Mouse (Mus musculus): ENCODE results near the gene Zfp691. TPM values are rescaled to one million over a fixed set of nuclear protein-coding genes. Genes with fewer than 3 reads are reported as not detected.
A peak's percentile ranks its signal among the peaks of the same experiment; 100 is the strongest.

Zfp691 gene
- 3.4 and 7.7 TPM in 2 replicates for total RNA-seq (2017)

GRCm38 (mm10) chr4:119173851-119174453, at the start of gene Zfp691:
Zfp691 (minus strand) TSS chr4:119174195.
- ATAC-seq (replicated peaks in 1 of 2; ENCODE audit: insufficient read depth in 1 of 2, low FRiP score in 2 of 2, low TSS enrichment in 1 of 2, low read depth in 1 of 2, poor library complexity in 2 of 2, severe bottlenecking in 2 of 2) = peak; percentile 99

DNA sequence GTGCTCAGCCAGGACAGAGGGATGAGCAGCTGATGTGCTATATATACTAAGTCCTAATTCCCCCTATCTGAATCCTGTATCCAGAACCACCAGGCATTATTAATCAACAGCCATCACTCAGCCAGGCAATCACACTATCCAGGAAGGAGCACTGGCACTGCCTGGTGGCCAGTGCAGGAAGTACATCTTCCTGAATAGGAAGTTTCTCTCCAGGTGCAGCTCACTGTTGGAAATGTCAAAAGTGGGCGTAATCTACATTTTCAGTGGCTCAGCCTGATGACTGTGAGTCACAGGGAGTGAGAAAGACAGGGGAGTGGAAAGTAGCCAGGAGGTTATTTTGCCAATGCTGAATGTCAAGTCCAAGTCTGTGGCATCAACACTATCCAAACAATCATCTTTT, 49.7 kb upstream of the Zfp691 start:
- ATAC-seq (replicated peaks in 1 of 2; ENCODE audit: insufficient read depth in 1 of 2, low FRiP score in 2 of 2, low TSS enrichment in 1 of 2, low read depth in 1 of 2, poor library complexity in 2 of 2, severe bottlenecking in 2 of 2) = peak; percentile 64 to 73

DNA sequence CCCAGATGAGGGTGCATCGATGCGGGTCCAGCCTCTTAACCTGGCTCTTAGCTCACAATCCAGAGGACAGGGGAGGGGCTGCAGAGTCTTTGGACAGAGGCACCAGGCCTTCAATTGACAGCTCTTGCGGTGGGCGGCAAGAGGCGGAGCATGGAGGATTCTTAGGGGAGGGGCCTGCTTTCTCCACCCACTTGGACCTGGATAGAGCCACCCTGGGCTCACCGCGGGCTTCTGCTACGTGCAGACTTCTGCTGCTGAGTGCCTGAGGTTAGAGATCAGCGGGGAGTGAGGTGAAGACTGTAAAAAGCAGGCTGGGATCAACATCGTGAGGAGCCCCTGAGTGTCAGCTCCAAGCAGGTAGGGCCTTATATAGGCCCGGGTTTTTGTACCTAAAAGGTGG, 44.2 kb upstream of the Zfp691 start, which contains the start of gene Tmem269:
Gene Tmem269, minus strand, starts transcription at position 49 of the 400 bp plus-strand sequence.
- no peak; a peak in 1 of 4 replicates for ATAC-seq (replicated peaks in 1 of 2; ENCODE audit: insufficient read depth in 1 of 2, low FRiP score in 2 of 2, low TSS enrichment in 1 of 2, low read depth in 1 of 2, poor library complexity in 2 of 2, severe bottlenecking in 2 of 2)

- ATAC-seq (replicated peaks in 1 of 2; ENCODE audit: insufficient read depth in 1 of 2, low FRiP score in 2 of 2, low TSS enrichment in 1 of 2, low read depth in 1 of 2, poor library complexity in 2 of 2, severe bottlenecking in 2 of 2) = no peak
Measured at GRCm38 (mm10) chr4:119216667-119217066, 42.7 kb upstream of the Zfp691 start.

GRCm38 (mm10) chr4:119204672-119205071, 30.7 kb upstream of the Zfp691 start:
- ATAC-seq (replicated peaks in 1 of 2; ENCODE audit: insufficient read depth in 1 of 2, low FRiP score in 2 of 2, low TSS enrichment in 1 of 2, low read depth in 1 of 2, poor library complexity in 2 of 2, severe bottlenecking in 2 of 2) = peak; percentile 71 to 76

DNA sequence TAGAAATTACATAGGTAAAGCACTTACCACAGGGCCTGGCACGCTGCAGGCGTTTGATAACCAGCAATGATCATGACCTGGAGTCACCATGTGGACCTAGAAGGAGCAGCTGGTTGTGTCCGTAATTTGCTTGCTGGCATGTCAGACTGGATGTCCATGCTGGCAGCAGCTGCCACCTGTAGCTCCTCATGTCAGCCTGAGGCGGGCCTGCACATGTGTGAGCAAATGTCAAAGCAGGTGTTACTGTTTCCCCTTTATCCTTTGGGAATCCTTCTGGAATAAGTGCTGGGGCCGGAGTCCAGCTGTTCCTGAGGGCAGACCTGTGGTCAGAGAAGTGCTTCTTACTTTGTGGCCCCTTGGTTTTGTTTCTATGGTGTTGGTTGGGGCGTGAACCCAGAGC, 24.1 kb upstream of the Zfp691 start:
- no peak for ATAC-seq (replicated peaks in 1 of 2; ENCODE audit: insufficient read depth in 1 of 2, low FRiP score in 2 of 2, low TSS enrichment in 1 of 2, low read depth in 1 of 2, poor library complexity in 2 of 2, severe bottlenecking in 2 of 2)

GRCm38 (mm10) chr4:119195582-119196320, 21.8 kb upstream of the Zfp691 start:
- ATAC-seq (replicated peaks in 1 of 2; ENCODE audit: insufficient read depth in 1 of 2, low FRiP score in 2 of 2, low TSS enrichment in 1 of 2, low read depth in 1 of 2, poor library complexity in 2 of 2, severe bottlenecking in 2 of 2) = peak in 1 of 2 experiments; percentile 11; a peak in 1 of 4 replicates

- peak; percentile 71 to 85 for ATAC-seq (replicated peaks in 1 of 2; ENCODE audit: insufficient read depth in 1 of 2, low FRiP score in 2 of 2, low TSS enrichment in 1 of 2, low read depth in 1 of 2, poor library complexity in 2 of 2, severe bottlenecking in 2 of 2)
Measured at GRCm38 (mm10) chr4:119194909-119195581, 21.1 kb upstream of the Zfp691 start, which contains the start of gene Svbp. Svbp (plus strand) TSS chr4:119195306.

GRCm38 (mm10) chr4:119192757-119193156, 18.8 kb upstream of the Zfp691 start:
- ATAC-seq (replicated peaks in 1 of 2; ENCODE audit: insufficient read depth in 1 of 2, low FRiP score in 2 of 2, low TSS enrichment in 1 of 2, low read depth in 1 of 2, poor library complexity in 2 of 2, severe bottlenecking in 2 of 2) = no peak

GRCm38 (mm10) chr4:119191273-119191672, 17.3 kb upstream of the Zfp691 start:
- no peak for ATAC-seq (replicated peaks in 1 of 2; ENCODE audit: insufficient read depth in 1 of 2, low FRiP score in 2 of 2, low TSS enrichment in 1 of 2, low read depth in 1 of 2, poor library complexity in 2 of 2, severe bottlenecking in 2 of 2)

DNA sequence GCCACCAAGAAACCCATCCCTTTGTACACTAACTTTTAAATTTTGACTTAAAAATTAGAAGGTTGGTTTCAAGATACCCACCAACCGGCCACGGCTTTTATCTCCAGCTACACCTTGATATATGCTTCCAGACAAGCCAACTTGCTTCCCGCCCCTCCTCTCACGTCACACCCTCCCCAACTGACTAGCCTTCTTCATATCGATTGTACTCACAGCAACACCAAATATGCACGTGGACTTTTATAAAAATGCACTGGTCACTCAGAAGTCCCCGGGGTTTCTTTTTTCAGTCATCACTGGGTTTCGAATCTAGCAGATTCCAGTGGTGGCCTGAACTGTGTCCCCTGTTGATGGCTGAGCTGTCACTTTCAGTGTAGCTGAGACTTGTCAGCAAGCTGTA, 16.6 kb upstream of the Zfp691 start:
- ATAC-seq (replicated peaks in 1 of 2; ENCODE audit: insufficient read depth in 1 of 2, low FRiP score in 2 of 2, low TSS enrichment in 1 of 2, low read depth in 1 of 2, poor library complexity in 2 of 2, severe bottlenecking in 2 of 2) = no peak

DNA sequence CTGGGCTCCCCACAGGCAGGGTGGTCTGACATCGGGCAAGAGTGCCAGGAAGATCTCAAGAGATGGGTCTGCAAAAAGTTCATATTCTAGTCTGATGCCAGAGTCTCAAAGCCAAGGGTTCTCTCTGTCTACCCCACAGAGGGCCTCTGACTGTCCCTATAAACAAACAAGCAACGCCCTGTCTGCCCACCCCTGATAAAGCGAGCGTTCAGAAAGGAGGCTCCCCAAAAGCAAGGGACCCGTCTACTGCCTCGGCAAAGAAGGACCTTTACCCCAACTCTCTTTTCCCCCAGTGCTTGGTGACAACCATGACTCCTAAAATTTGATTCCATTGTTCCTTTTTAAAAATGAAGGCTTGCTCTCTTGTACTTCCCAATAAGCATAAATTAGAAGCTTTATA, 15.9 kb upstream of the Zfp691 start, which contains the start of gene Ermap:
Gene Ermap, minus strand, starts transcription at position 148 of the 400 bp plus-strand sequence.
- ATAC-seq (replicated peaks in 1 of 2; ENCODE audit: insufficient read depth in 1 of 2, low FRiP score in 2 of 2, low TSS enrichment in 1 of 2, low read depth in 1 of 2, poor library complexity in 2 of 2, severe bottlenecking in 2 of 2) = no peak

GRCm38 (mm10) chr4:119189392-119189791, 15.4 kb upstream of the Zfp691 start:
- no peak for ATAC-seq (replicated peaks in 1 of 2; ENCODE audit: insufficient read depth in 1 of 2, low FRiP score in 2 of 2, low TSS enrichment in 1 of 2, low read depth in 1 of 2, poor library complexity in 2 of 2, severe bottlenecking in 2 of 2)

DNA sequence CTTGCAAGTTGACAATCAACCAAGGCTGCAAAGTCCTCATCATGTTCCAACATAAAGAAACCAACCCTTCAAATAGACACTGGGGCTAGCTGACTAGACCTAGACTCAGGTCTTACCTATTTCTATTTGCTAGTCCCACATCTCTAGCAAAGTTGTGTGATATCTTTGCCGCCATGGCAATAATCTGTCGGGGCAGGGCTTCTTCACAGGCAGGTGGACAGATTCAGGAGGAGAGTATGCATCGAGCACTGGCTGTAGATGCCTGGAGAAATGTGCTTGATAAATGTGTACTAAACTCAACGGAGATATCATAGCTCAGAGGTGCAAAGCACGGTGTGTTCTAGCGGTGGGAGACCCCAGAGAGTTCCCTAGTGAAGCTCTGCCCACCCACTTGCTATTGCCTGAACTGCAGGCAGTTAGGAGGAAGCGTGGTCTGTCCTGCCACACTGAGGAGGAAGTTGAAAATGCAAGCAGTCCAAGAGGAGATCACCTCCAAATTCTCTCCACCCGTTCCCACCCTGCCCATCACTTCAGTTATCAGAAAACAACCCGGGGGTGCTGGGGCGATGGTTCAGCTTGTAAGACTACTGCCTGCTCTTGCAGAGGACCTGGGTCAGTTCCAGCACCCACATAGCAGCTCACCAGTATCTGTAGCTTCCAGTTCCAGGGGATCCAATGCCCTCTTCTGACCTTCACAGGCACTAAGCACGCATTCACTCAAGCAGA, 14.2 kb upstream of the Zfp691 start:
- peak; percentile 57 to 61; a peak in 3 of 4 replicates for ATAC-seq (replicated peaks in 1 of 2; ENCODE audit: insufficient read depth in 1 of 2, low FRiP score in 2 of 2, low TSS enrichment in 1 of 2, low read depth in 1 of 2, poor library complexity in 2 of 2, severe bottlenecking in 2 of 2)

GRCm38 (mm10) chr4:119185771-119186170, 11.8 kb upstream of the Zfp691 start:
- ATAC-seq (replicated peaks in 1 of 2; ENCODE audit: insufficient read depth in 1 of 2, low FRiP score in 2 of 2, low TSS enrichment in 1 of 2, low read depth in 1 of 2, poor library complexity in 2 of 2, severe bottlenecking in 2 of 2) = no peak

- ATAC-seq (replicated peaks in 1 of 2; ENCODE audit: insufficient read depth in 1 of 2, low FRiP score in 2 of 2, low TSS enrichment in 1 of 2, low read depth in 1 of 2, poor library complexity in 2 of 2, severe bottlenecking in 2 of 2) = no peak
Measured at GRCm38 (mm10) chr4:119183525-119183924, 9.5 kb upstream of the Zfp691 start.

DNA sequence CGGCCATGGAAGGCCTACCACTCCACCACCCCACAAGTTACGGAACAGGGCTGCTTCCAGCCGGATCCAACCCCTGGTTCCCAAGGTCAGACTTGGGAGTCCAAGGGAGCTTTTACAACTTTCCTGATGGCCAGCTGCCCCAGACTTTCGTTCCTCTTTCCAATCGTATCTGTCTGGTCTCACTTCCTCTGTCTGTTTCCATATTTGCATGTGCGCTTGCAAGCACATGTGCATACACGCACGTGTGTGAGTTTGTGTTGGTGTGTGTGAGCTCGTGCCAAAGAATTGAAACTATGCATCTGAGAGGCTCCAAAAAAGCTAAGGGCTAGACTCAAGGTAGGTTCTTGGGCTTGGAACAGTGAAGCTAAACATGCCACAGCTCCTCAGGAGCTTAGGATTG, 7.5 kb upstream of the Zfp691 start:
- ATAC-seq (replicated peaks in 1 of 2; ENCODE audit: insufficient read depth in 1 of 2, low FRiP score in 2 of 2, low TSS enrichment in 1 of 2, low read depth in 1 of 2, poor library complexity in 2 of 2, severe bottlenecking in 2 of 2) = peak in 1 of 2 experiments; percentile 29; a peak in 1 of 4 replicates

Data from hematopoietic stem cell, adult 5-6 weeks (primary cell).